Mouse (Mus musculus): ENCODE results near the gene Snrpa1. TPM values are rescaled to one million over a fixed set of nuclear protein-coding genes. Genes with fewer than 3 reads are reported as not detected.
"Not testable (repeated sequence)": the region's sequence is repeated elsewhere in the genome, so short reads cannot be mapped to it uniquely, and the experiment has no call there.

Gene Snrpa1
- total and polyA plus RNA-seq, 3 experiments = 146 to 189 (median 189) TPM

DNA sequence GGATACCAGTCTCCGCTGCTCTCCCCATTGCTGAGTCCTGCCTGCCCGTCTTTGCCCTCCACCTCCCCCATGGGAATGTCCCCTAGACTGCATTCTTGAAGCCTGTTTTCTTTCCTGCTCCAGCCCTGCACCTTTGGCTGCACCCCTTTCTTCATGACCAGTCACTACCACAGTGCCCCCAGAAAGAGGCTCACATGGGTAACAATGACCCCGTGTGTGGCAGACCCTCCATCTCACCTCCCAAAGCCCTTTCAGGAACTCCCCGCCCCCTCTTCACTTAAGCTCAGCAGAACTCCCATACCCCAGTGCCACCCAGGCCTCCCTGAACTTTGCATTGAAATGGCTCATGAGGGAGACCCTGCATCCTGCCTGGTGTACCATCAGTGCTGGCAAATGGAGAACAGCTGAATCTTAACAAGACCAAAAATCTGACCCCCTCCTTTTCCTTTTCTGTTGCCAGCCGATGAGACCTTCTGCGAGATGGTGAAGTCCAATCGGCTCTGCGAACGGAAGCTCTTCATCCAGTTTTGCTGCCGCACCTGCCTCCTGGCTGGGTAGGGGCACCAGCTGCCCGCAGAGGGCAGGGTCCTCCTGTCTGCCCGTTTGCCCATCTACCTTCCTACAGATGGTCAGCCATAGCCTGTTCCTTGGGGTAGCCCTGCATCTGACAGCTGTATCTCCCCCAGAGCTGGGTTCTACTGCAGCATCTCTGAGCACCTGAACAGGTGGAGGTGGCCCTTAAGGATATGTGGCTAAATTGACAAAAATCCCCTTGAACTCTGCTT, 10.2 kb upstream of the Snrpa1 start:
- no peak overlapping the region for H3K27ac ChIP-seq (ENCODE audit: insufficient read depth, low read depth)
- H3K4me2 ChIP-seq (ENCODE audit: insufficient read depth, low read depth, poor library complexity, severe bottlenecking) = no peak overlapping the region
- peaks cover 82% of the 10 kb centered on the region for H3K27me3 ChIP-seq (replicated peaks)
- DNase-seq (ENCODE audit: extremely low read depth) = no peak
- dilution Hi-C loops (cut with MboI; ENCODE audit: extremely low pct_ligation_motif_present, extremely low pct_unique_long_range_greater_than_20kb, low sequenced_read_pairs) (no loop called here), in situ Hi-C loops (cut with MboI; ENCODE audit: low pct_ligation_motif_present, low pct_unique_long_range_greater_than_20kb, low sequenced_read_pairs) (no loop called here)
- no peaks in the 10 kb centered on the region for H3K36me3 ChIP-seq (replicated peaks in 1 of 2; ENCODE audit: control insufficient read depth in 1 of 2, insufficient read depth in 1 of 2, low read length in 1 of 2)
- no peak for TF ChIP-seq USF1 (IDR thresholded peaks at IDR 0.05; ENCODE audit: low read depth, low read length)
- no peaks in the 10 kb centered on the region for H3K79me2 ChIP-seq (replicated peaks; ENCODE audit: control insufficient read depth, extremely low read depth, insufficient read depth, poor library complexity, severe bottlenecking)
- H3K4me1 ChIP-seq (ENCODE audit: control insufficient read depth in 1 of 2, insufficient read depth in 2 of 2) = no peaks in the 10 kb centered on the region
- no peak overlapping the region for H3K4me3 ChIP-seq (replicated peaks in 1 of 3; ENCODE audit: low read depth in 2 of 3, low read length in 2 of 3, poor library complexity in 1 of 3)
- no peak overlapping the region for H3K9ac ChIP-seq (ENCODE audit: insufficient read depth, low read depth)
- peaks cover 4% of the 10 kb centered on the region for H3K9me3 ChIP-seq (replicated peaks; ENCODE audit: low read length)

DNA sequence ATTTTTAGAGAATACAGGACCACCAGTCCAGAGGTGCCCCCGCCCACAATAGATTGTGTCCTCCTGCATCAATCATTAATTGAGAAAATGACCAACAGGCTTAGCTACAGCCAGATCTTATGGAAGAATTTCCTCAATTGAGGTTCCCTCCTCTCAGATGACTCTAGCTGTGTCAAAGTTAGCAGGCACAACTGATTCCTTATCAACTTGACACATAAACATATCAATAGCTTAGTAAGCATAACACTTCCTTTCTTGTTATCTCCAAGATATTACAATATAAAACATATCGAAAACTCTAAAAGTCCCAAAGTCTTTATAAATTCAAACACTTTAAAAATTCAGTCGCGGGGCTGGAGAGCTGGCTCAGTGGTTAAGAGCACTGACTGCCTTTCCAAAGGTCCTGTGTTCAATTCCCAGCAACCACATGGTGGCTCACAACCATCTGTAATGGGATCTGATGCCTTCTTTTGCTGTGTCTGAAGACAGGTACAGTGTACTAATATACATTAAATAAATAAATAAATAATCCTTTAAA, 4.8 kb upstream of the Snrpa1 start:
- no peak for DNase-seq (ENCODE audit: extremely low read depth)
- Histone ChIP-seq H3K36me3 (replicated peaks in 1 of 2; ENCODE audit: control insufficient read depth in 1 of 2, insufficient read depth in 1 of 2, low read length in 1 of 2) (no peaks in the 10 kb centered on the region), H3K4me3 (replicated peaks in 1 of 3; ENCODE audit: low read depth in 2 of 3, low read length in 2 of 3, poor library complexity in 1 of 3) (no peak overlapping the region), H3K4me2 (ENCODE audit: insufficient read depth, low read depth, poor library complexity, severe bottlenecking) (no peak overlapping the region), H3K27me3 (replicated peaks) (peaks cover 32% of the 10 kb centered on the region), H3K9me3 (replicated peaks; ENCODE audit: low read length) (peaks cover 4% of the 10 kb centered on the region), H3K27ac (ENCODE audit: insufficient read depth, low read depth) (no peak overlapping the region), H3K4me1 (ENCODE audit: control insufficient read depth in 1 of 2, insufficient read depth in 2 of 2) (peaks cover 0 to 4% of the 10 kb centered on the region in 2 experiments; a peak in 1 of 4 replicates), H3K79me2 (replicated peaks; ENCODE audit: control insufficient read depth, extremely low read depth, insufficient read depth, poor library complexity, severe bottlenecking) (no peaks in the 10 kb centered on the region), H3K9ac (ENCODE audit: insufficient read depth, low read depth) (no peak overlapping the region)
- dilution Hi-C loops (cut with MboI; ENCODE audit: extremely low pct_ligation_motif_present, extremely low pct_unique_long_range_greater_than_20kb, low sequenced_read_pairs) = no loop called here
- in situ Hi-C loops (cut with MboI; ENCODE audit: low pct_ligation_motif_present, low pct_unique_long_range_greater_than_20kb, low sequenced_read_pairs) = loop anchor here (10.0 kb wide), 1 partner anchor 339 kb away; no protein-coding TSS in a partner anchor
- no peak for TF ChIP-seq USF1 (IDR thresholded peaks at IDR 0.05; ENCODE audit: low read depth, low read length)

DNA sequence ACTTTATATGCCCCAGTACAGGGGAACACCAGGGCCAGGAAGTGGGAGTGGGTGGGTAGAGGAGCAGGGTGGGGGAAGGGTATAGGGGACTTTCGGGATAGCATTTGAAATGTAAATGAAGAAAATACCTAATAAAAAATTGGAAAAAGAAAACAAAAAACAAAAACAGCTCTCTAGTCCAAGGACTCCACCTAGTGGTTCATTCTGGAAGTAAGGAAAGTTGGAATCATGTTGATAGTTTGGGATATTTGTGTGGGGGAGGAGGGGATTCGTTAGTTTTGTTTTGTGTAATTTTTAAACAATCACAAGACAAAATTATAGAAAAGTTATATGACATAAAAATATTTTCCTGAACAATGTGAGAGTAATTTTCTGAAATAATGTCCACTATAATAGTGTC, 3.4 kb upstream of the Snrpa1 start:
- H3K9ac ChIP-seq (ENCODE audit: insufficient read depth, low read depth); H3K4me3 ChIP-seq (replicated peaks in 1 of 3; ENCODE audit: low read depth in 2 of 3, low read length in 2 of 3, poor library complexity in 1 of 3); H3K36me3 ChIP-seq (replicated peaks in 1 of 2; ENCODE audit: control insufficient read depth in 1 of 2, insufficient read depth in 1 of 2, low read length in 1 of 2); H3K4me2 ChIP-seq (ENCODE audit: insufficient read depth, low read depth, poor library complexity, severe bottlenecking); dilution Hi-C loops (cut with MboI; ENCODE audit: extremely low pct_ligation_motif_present, extremely low pct_unique_long_range_greater_than_20kb, low sequenced_read_pairs); DNase-seq (ENCODE audit: extremely low read depth); H3K9me3 ChIP-seq (replicated peaks; ENCODE audit: low read length); H3K79me2 ChIP-seq (replicated peaks; ENCODE audit: control insufficient read depth, extremely low read depth, insufficient read depth, poor library complexity, severe bottlenecking); H3K4me1 ChIP-seq (ENCODE audit: control insufficient read depth in 1 of 2, insufficient read depth in 2 of 2); H3K27ac ChIP-seq (ENCODE audit: insufficient read depth, low read depth): not testable (repeated sequence)
- TF ChIP-seq CTCF (conservative IDR thresholded peaks at IDR 0.05 in 1 of 2, IDR thresholded peaks at IDR 0.05 in 1 of 2; ENCODE audit: low read depth in 2 of 2, low read length in 2 of 2) (peak in 1 of 2 experiments; percentile 60; a peak in 3 of 4 replicates), RAD21 (IDR thresholded peaks at IDR 0.05; ENCODE audit: low read depth, low read length) (peak; percentile 48)
- in situ Hi-C loops (cut with MboI; ENCODE audit: low pct_ligation_motif_present, low pct_unique_long_range_greater_than_20kb, low sequenced_read_pairs) = loop anchor here (10.0 kb wide), 1 partner anchor 341 kb away; no protein-coding TSS in a partner anchor
- peaks cover 19% of the 10 kb centered on the region for H3K27me3 ChIP-seq (replicated peaks)
